Mouse (Mus musculus) forebrain, postnatal 0 days (tissue): ENCODE measurements around the gene Atp5b. TPM values are rescaled to one million over a fixed set of nuclear protein-coding genes. Genes with fewer than 3 reads are reported as not detected.

Experiments used
- ATAC-seq: fragments of 200-750 bp; cut with Nextera tagmentation; 2 replicates; pipeline ENCODE4 v1.8.0; 2017; ENCODE audit warnings: mild to moderate bottlenecking, moderate library complexity
- DNase-seq: peaks from one replicate; pipeline ENCODE4 v3.0.0-alpha.2; 2015
- H3K27ac ChIP-seq: fragments of 300-500 bp; sonication (generic); 2 replicates; pipeline ENCODE4 v1.5.1; 2014; ENCODE audit warnings: low read depth, mild to moderate bottlenecking, antibody characterized with exemption, low read length, moderate library complexity, mixed read lengths
- H3K27me3 ChIP-seq: fragments of 300-500 bp; sonication (generic); 2 replicates; pipeline ENCODE4 v1.6.1; 2014; ENCODE audit warnings: mild to moderate bottlenecking, low read length, mixed read lengths; ENCODE audit not compliant: insufficient read depth
- H3K36me3 ChIP-seq: fragments of 300-500 bp; sonication (generic); 2 replicates; pipeline ENCODE4 v1.6.1; 2014; ENCODE audit warnings: mild to moderate bottlenecking, moderate library complexity; ENCODE audit not compliant: insufficient read depth
- H3K4me1 ChIP-seq: fragments of 300-500 bp; sonication (generic); 2 replicates; pipeline ENCODE4 v1.6.1; 2014; ENCODE audit warnings: antibody characterized with exemption; ENCODE audit not compliant: insufficient read depth
- H3K4me2 ChIP-seq: fragments of 300-500 bp; sonication (generic); 2 replicates; pipeline ENCODE4 v1.6.1; 2014; ENCODE audit warnings: low read depth, mild to moderate bottlenecking, moderate library complexity
- H3K4me3 ChIP-seq: fragments of 300-500 bp; sonication (generic); 2 replicates; pipeline ENCODE4 v1.5.1; 2014; ENCODE audit warnings: low read depth, low read length, mixed read lengths
- H3K9ac ChIP-seq: fragments of 300-500 bp; sonication (generic); 2 replicates; pipeline ENCODE4 v1.6.1; 2014; ENCODE audit warnings: mild to moderate bottlenecking
- H3K9me3 ChIP-seq: fragments of 300-500 bp; sonication (generic); 2 replicates; pipeline ENCODE4 v1.6.1; 2016; ENCODE audit warnings: low read length
- CTCF ChIP-seq: sonication (generic); IDR thresholded peaks from 2 replicates; pipeline ENCODE4 v1.5.1; 2016; ENCODE audit warnings: antibody characterized with exemption, control low read depth, low read depth
- WGBS: fragments of 180-500 bp; shearing (Covaris S2); extraction: QIAGEN DNeasy Blood & Tissue Kit; methylation state at CpG from one replicate; pipeline ENCODE4 v1.1.7; 2014; 5-methylcytosine and 5-hydroxymethylcytosine counted together
- polyA plus RNA-seq: library from polyadenylated mRNA; unstranded; fragments of >200 nt; fragmentation: Nextera tagmentation; extraction: Ambion mirVana; gene quantifications from 2 replicates; pipeline ENCODE4 v1.2.1, GENCODE M21; 2015
- total RNA-seq: library from RNA; depleted of rRNA; stranded (reverse); fragments of >200 nt; gene quantifications from 2 replicates; pipeline ENCODE4 v1.2.3, GENCODE M21; 2014

Gene Atp5b
- total and polyA plus RNA-seq, 2 experiments from 2014 or later = 2,164 to 2,914 TPM

- no peaks in the 10 kb centered on the region for H3K9me3 ChIP-seq
- no peak overlapping the region for H3K4me3 ChIP-seq
- H3K36me3 ChIP-seq = peaks cover 19% of the 10 kb centered on the region
- no peak overlapping the region for H3K4me2 ChIP-seq
- 0 out of 2 replicates have a peak, but pooled peaks cover 3% of the 10 kb centered on the region for H3K4me1 ChIP-seq
- WGBS = 96% methylated on average over 8 of the region's 8 CpGs
- H3K27me3 ChIP-seq = no peaks in the 10 kb centered on the region
- no peak overlapping the region for H3K27ac ChIP-seq
- no peak overlapping the region for H3K9ac ChIP-seq
- TF ChIP-seq CTCF = no peak
- DNase-seq (no peak), ATAC-seq (no peak)
These were observed 30.1 kb upstream of the Atp5b start for GRCm38 (mm10) chr10:128053001-128053400.

DNA sequence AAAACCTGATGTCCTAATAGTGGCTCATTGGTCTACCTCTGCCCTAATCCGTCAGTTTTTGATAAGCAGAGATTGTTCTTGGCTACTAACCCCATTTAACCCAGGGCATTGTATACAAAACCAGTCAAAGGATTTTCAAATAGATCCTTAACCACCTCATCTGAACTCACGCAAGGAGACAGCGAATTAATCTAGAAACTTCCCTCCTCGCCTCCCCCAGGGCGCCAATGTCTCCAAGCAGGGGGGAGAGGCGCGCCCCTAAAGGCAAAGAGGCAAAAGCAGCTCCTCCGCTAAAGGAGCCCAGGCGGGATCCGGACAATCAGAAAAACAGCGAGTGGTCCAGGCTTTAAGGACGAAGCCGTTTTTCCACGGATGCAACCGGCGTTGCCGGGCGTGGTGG lies 24.9 kb upstream of the Atp5b start:
- Histone ChIP-seq H3K4me3 (peak overlapping the region; percentile 87), H3K9ac (peak overlapping the region; percentile 87), H3K27ac (peak overlapping the region; percentile 97), H3K4me2 (peak overlapping the region; percentile 71), H3K9me3 (no peaks in the 10 kb centered on the region), H3K4me1 (peaks cover 16% of the 10 kb centered on the region), H3K36me3 (no peaks in the 10 kb centered on the region), H3K27me3 (no peaks in the 10 kb centered on the region)
- DNase-seq (peak; percentile 21), ATAC-seq (peak; percentile 19; the same call in 1 of the 2 replicates)
- WGBS = 0% methylated on average over 18 of the region's 18 CpGs
- peak; percentile 13; the same call in 1 of the 2 replicates for TF ChIP-seq CTCF

DNA sequence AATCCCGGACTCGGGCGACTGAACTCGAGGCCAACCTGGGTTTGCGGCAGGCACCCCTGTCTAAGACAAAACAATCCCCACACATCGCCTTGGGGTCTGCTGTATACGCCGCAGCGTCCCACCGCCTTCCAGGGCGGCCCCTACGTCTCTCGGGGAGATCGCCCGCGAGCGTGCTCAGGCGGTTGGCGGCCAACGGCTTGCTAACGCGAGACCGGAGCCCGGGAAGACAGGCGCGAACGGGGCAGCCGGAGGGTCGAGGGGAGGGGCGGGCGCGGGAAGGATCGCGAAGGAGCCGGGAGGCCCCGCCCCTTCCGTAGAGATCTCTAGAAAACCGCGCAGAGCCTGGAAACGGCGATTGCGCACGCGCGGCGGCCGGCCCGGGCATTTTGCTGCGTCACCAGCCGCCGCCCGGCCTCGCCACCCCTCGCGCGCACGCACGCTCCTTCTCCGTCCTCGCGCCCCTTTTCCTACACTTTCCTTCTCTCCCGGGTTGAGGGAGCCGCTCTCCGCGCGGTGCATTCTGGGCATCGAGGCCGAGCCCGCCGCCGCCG lies 24.4 kb upstream of the Atp5b start, which contains the start of gene Ptges3:
Gene Ptges3, plus strand, starts transcription at position 354 of the 551 bp plus-strand sequence.
- H3K4me1 ChIP-seq = peaks cover 16% of the 10 kb centered on the region
- no peaks in the 10 kb centered on the region for H3K36me3 ChIP-seq
- peak; percentile 94 for ATAC-seq
- peak within 1 kb of the TSS; percentile 87 for H3K4me3 ChIP-seq
- TF ChIP-seq CTCF = no peak
- under 1% methylated on average over 57 of the region's 72 CpGs for WGBS
- H3K9ac ChIP-seq = peak within 1 kb of the TSS; percentile 87
- H3K27me3 ChIP-seq = no peaks in the 10 kb centered on the region
- H3K4me2 ChIP-seq = peak within 1 kb of the TSS; percentile 71
- H3K27ac ChIP-seq = peak within 1 kb of the TSS; percentile 97
- H3K9me3 ChIP-seq = no peaks in the 10 kb centered on the region
- DNase-seq = peak; percentile 99

DNA sequence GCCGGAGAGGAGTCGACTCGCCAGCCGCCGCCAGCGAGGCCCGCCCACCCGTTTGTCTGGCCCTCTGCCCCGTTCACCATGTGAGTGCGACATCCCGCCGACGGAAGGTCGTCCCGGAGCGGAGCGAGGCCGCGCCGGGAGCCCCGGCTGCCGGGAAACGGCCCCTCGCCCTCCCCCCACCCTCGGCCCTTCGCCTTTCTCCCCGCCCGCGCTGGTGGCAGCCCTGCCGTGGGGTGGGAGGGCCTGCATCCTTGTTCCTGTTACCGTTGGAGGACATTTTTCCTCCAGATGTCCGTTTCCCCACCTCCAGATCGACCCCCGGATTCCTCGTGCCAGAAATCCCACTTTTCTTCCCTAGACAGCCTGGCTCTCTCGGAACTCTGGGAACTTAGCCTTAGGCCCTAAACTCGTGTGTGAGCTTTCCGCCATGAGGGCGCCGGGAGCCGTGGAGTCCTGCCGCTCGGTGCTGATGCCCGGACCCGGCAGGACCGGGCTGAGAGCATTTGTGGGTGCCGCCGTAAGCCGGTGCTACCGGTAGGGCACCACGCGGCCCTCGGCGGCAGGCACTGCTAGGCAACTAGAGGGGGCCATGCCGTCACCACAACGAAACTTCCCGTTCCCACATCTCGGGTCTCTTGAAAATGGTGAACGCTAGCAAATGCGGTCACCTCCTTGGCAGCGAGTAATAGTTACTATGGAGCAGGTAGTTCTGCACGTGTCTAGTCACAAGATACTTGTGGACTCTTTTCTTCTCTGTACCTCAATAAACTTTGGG lies 23.7 kb upstream of the Atp5b start:
- peaks cover 16% of the 10 kb centered on the region for H3K4me1 ChIP-seq
- peak overlapping the region; percentile 71 for H3K4me2 ChIP-seq
- TF ChIP-seq CTCF = peak; percentile 43
- DNase-seq (peak; percentile 67), ATAC-seq (peak; percentile 12)
- H3K4me3 ChIP-seq = peak overlapping the region; percentile 87
- WGBS = 4% methylated on average over 55 of the region's 62 CpGs
- no peaks in the 10 kb centered on the region for H3K27me3 ChIP-seq
- H3K9ac ChIP-seq = peak overlapping the region; percentile 87
- H3K27ac ChIP-seq = peak overlapping the region; percentile 97
- H3K9me3 ChIP-seq = no peaks in the 10 kb centered on the region
- H3K36me3 ChIP-seq = no peaks in the 10 kb centered on the region

DNA sequence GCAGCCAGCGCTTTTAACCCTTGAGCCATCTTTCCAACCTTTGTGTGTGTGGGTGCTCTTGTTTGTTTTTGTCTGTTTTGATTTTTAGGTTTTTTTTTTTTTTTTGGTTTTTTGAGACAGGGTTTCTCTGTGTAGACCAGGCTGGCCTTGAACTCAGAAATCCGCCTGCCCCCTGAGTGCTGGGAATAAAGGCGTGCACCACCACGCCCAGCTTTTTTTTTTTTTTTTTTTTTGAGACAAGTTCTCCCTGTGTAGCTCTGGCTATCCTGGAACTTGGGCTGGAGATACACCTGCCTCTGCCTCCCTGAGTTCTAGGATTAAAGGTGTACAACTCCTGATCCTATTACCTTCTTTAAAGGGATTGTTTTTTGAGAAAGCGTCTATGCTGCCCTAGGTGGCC lies 22.0 kb upstream of the Atp5b start:
- TF ChIP-seq CTCF = no peak
- Histone ChIP-seq H3K27ac (no peak overlapping the region), H3K9me3 (no peaks in the 10 kb centered on the region), H3K4me1 (peaks cover 16% of the 10 kb centered on the region), H3K27me3 (no peaks in the 10 kb centered on the region), H3K4me2 (no peak overlapping the region; the same call in 1 of the 2 replicates), H3K9ac (no peak overlapping the region), H3K36me3 (no peaks in the 10 kb centered on the region), H3K4me3 (no peak overlapping the region)
- 83% methylated on average over 5 of the region's 5 CpGs for WGBS
- DNase-seq (no peak), ATAC-seq (no peak)

DNA sequence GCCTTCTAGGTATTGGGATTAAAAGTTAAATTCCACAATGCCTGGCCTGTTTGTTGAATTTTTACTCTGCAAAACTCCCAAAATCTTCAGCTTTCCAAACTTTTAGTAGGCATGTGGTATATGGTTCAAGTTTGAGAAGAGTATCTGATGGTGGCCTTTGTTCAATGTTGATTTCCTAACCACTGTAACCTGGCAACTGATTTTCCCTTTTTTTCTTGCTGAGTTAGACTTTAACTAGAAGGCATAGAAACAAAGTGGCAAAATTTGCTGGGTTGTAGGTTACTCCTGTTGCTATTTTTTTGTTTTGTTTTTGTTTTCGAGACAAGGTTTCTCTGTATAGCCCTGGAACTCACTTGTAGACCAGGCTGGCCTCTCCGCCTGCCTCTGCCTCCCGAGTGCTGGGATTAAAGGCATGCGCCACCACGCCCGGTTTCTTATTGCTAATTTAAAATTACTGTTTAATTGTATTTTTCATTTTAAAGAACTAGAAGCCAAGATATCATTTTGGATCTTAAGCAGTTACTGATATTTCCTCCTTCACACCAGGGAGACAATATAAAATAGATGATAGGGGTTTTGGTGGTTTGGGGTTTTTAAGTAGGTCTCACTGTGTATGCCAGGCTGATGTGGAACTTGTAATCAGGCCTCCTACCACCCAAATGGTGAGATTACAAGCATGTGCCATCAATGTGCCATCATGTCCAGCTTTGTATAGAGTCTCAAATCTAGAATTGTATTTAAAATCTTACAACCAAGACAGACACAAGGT lies 20.7 kb upstream of the Atp5b start:
- Histone ChIP-seq H3K4me3 (no peak overlapping the region), H3K27ac (no peak overlapping the region), H3K4me1 (peaks cover 16% of the 10 kb centered on the region), H3K27me3 (no peaks in the 10 kb centered on the region), H3K4me2 (no peak overlapping the region), H3K9me3 (no peaks in the 10 kb centered on the region), H3K9ac (no peak overlapping the region), H3K36me3 (no peaks in the 10 kb centered on the region)
- DNase-seq (no peak), ATAC-seq (no peak)
- no peak for TF ChIP-seq CTCF
- 93% methylated on average over 6 of the region's 6 CpGs for WGBS

DNA sequence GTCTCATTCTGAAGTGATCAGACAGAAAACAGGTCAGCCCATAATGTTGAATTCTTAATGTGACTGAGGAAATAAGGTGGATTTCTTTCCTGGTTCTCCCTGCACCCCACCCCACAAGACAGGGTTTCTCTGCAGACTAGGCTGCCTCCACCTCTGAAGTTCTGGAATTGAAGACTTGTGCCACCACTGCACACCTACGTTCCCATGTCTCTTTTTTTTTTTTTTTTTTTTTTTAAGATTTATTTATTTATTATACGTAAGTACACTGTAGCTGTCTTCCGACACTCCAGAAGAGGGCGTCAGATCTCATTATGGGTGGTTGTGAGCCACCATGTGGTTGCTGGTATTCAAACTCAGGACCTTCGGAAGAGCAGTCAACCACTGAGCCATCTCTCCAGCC lies 17.0 kb upstream of the Atp5b start:
- Histone ChIP-seq H3K4me2 (no peak overlapping the region), H3K27me3 (no peaks in the 10 kb centered on the region), H3K4me3 (no peak overlapping the region), H3K4me1 (peaks cover under 1% of the 10 kb centered on the region; the same call in 1 of the 2 replicates), H3K27ac (no peak overlapping the region), H3K9ac (no peak overlapping the region), H3K36me3 (peaks cover 17% of the 10 kb centered on the region), H3K9me3 (no peaks in the 10 kb centered on the region)
- DNase-seq = no peak
- ATAC-seq = no peak
- WGBS = 81% methylated on average over 5 of the region's 5 CpGs
- no peak for TF ChIP-seq CTCF
